Mouse (Mus musculus) cerebellum, adult 2 months (tissue): ENCODE measurements at regions not wholly inside any gene's neighbourhood (a gene's known extent, or its start where the extent isn't known, plus 50 kb on each side); places are given as distances from the start of the nearest gene placed in this dataset.

Experiments used
- CTCF ChIP-seq: fragments of 200-500 bp; IDR thresholded peaks from 2 replicates; pipeline ENCODE4 v1.5.1; 2011; ENCODE audit warnings: low read depth, mild to moderate bottlenecking, control low read depth, low read length, moderate library complexity, borderline replicate concordance; ENCODE audit not compliant: insufficient read depth
- POLR2A ChIP-seq: fragments of 200-500 bp; IDR thresholded peaks from 2 replicates; pipeline ENCODE4 v1.6.1; 2011; ENCODE audit warnings: low read length, control low read depth, borderline replicate concordance; ENCODE audit not compliant: insufficient read depth

GRCm38 (mm10) chr12:77091700-77092099 lies 129.7 kb upstream of the Max start:
- TF ChIP-seq POLR2A (no peak), CTCF (no peak)
